In genomic region chr10:128042466-128042865, GRCm38 (mm10) we compare ENCODE assay signal across 25 mouse cellular contexts. TPM values are rescaled to one million over a fixed set of nuclear protein-coding genes. Genes with fewer than 3 reads are reported as not detected.
DNase-seq lines count a peak whose midpoint lies in the region; ATAC-seq and TF ChIP-seq lines count a peak whose summit lies in the region.
"Had no signal": no experiment of that assay in that cellular context is flagged by ENCODE, and none has a peak within 500 bp of the region (broad histone marks: within the 10 kb centered on the region; RNA-seq: fewer than 3 reads in every experiment).

No protein-coding gene starts in this region.

- 92% methylated on average over 3 of the region's 3 CpGs for WGBS in heart, embryonic 10.5 days
- 87% methylated on average over 3 of the region's 3 CpGs for WGBS in heart, embryonic 14.5 days
- WGBS in heart, adult 2 months, result 88% methylated on average over 3 of the region's 3 CpGs
- WGBS in midbrain, embryonic 11.5 days, result 91% methylated on average over 3 of the region's 3 CpGs
- WGBS in midbrain, embryonic 13.5 days, result 93% methylated on average over 3 of the region's 3 CpGs

- no peak overlapping the region for H3K4me3 ChIP-seq in heart, embryonic 10.5 days
- H3K4me3 ChIP-seq in heart, embryonic 14.5 days (ENCODE audit: control insufficient read depth in 1 of 2, insufficient read depth in 1 of 2, low read depth in 1 of 2, low read length in 2 of 2), result no peak overlapping the region
- no peak overlapping the region for H3K4me3 ChIP-seq in heart, adult 2 months
- H3K4me3 ChIP-seq in midbrain, embryonic 11.5 days (ENCODE audit: low read depth, low read length), result no peak overlapping the region
- no peak overlapping the region for H3K4me3 ChIP-seq in midbrain, embryonic 13.5 days (replicated peaks)
- H3K4me3 ChIP-seq: forebrain, embryonic 13.5 days; hindbrain, embryonic 15.5 days had no signal

- H3K9ac ChIP-seq in heart, embryonic 14.5 days (ENCODE audit: low read length), result peak overlapping the region; percentile 6; the same call in 1 of the 2 replicates
- H3K9ac ChIP-seq in heart, adult 2 months (ENCODE audit: low read depth, low read length), result no peak overlapping the region
- H3K9ac ChIP-seq in midbrain, embryonic 11.5 days (ENCODE audit: low read length), result no peak overlapping the region
- no peak overlapping the region for H3K9ac ChIP-seq in midbrain, embryonic 13.5 days (replicated peaks)
- H3K9ac ChIP-seq: forebrain, postnatal 0 days; hindbrain, embryonic 15.5 days had no signal

- H3K4me2 ChIP-seq in heart, embryonic 14.5 days (ENCODE audit: low read length), result no peak overlapping the region
- H3K4me2 ChIP-seq in midbrain, embryonic 11.5 days, result no peak overlapping the region
- no peak overlapping the region for H3K4me2 ChIP-seq in midbrain, embryonic 13.5 days (replicated peaks)
- H3K4me2 ChIP-seq: forebrain, embryonic 13.5 days; hindbrain, embryonic 15.5 days had no signal

- H3K27ac ChIP-seq in heart, embryonic 10.5 days, result peak overlapping the region; percentile 59; the same call in 1 of the 2 replicates
- peak overlapping the region in 1 of 2 experiments; percentile 59; a peak in 1 of 4 replicates for H3K27ac ChIP-seq in heart, embryonic 14.5 days (replicated peaks in 1 of 2; ENCODE audit: control insufficient read depth in 1 of 2, insufficient read depth in 1 of 2, low read depth in 2 of 2, low read length in 2 of 2)
- no peak overlapping the region for H3K27ac ChIP-seq in heart, adult 2 months
- no peak overlapping the region for H3K27ac ChIP-seq in midbrain, embryonic 11.5 days (ENCODE audit: low read depth, low read length)
- H3K27ac ChIP-seq in midbrain, embryonic 13.5 days, result no peak overlapping the region
- H3K27ac ChIP-seq: forebrain, embryonic 13.5 days; hindbrain, embryonic 15.5 days had no signal

- ATAC-seq in heart, embryonic 14.5 days (ENCODE audit: insufficient number of reproducible peaks, insufficient read depth, low FRiP score, low read depth), result no peak
- no peak for ATAC-seq in midbrain, embryonic 11.5 days (ENCODE audit: low FRiP score)
- no peak for ATAC-seq in midbrain, embryonic 13.5 days
- ATAC-seq: forebrain, embryonic 13.5 days; forebrain, postnatal 0 days; intestine, embryonic 16.5 days had no signal

- TF ChIP-seq CTCF in heart, adult 2 months (IDR thresholded peaks at IDR 0.05), result no peak

- peaks cover 95% of the 10 kb centered on the region for H3K36me3 ChIP-seq in heart, embryonic 10.5 days
- peaks cover 91% of the 10 kb centered on the region for H3K36me3 ChIP-seq in heart, embryonic 14.5 days (ENCODE audit: control insufficient read depth, insufficient read depth, low read length)
- peaks cover 49% of the 10 kb centered on the region for H3K36me3 ChIP-seq in heart, adult 2 months (ENCODE audit: control insufficient read depth, insufficient read depth, low read length)
- peaks cover 28% of the 10 kb centered on the region for H3K36me3 ChIP-seq in midbrain, embryonic 11.5 days (ENCODE audit: control insufficient read depth, insufficient read depth, low read length)
- H3K36me3 ChIP-seq in midbrain, embryonic 13.5 days, result peaks cover 78% of the 10 kb centered on the region

- DNase-seq in heart, embryonic 10.5 days (ENCODE audit: low spot score), result no peak
- DNase-seq in heart, postnatal 4 days, result no peak
- no peak for DNase-seq in heart, adult 2 months
- peak; percentile 61 for DNase-seq in midbrain, embryonic 11.5 days (ENCODE audit: low spot score, missing footprints)
- DNase-seq in adrenal gland, adult 2 months, result no peak
- DNase-seq: adrenal gland, postnatal 10 days; cerebellum, adult 11-12 months; cerebellum, adult 9-10 months; cerebellum, postnatal 25 days; forebrain, postnatal 0 days; gastrocnemius, postnatal 14 days; kidney, adult 2 months had no signal

- no peak for TF ChIP-seq POLR2A in heart, adult 2 months (IDR thresholded peaks at IDR 0.05; ENCODE audit: insufficient read depth, low read depth, low read length)

- H3K79me2 ChIP-seq in heart, adult 2 months (replicated peaks; ENCODE audit: control insufficient read depth, insufficient read depth, low read length), result peaks cover 12% of the 10 kb centered on the region

- peaks cover 73% of the 10 kb centered on the region for H3K4me1 ChIP-seq in heart, embryonic 10.5 days
- H3K4me1 ChIP-seq in heart, embryonic 14.5 days (ENCODE audit: control insufficient read depth in 2 of 2, insufficient read depth in 2 of 2, low read length in 2 of 2), result peaks cover 23 to 75% of the 10 kb centered on the region in 2 experiments
- peaks cover 16% of the 10 kb centered on the region for H3K4me1 ChIP-seq in heart, adult 2 months (ENCODE audit: control insufficient read depth, insufficient read depth, low read length)
- peaks cover 7% of the 10 kb centered on the region for H3K4me1 ChIP-seq in midbrain, embryonic 11.5 days (ENCODE audit: control insufficient read depth, insufficient read depth, low read length)
- peaks cover 38% of the 10 kb centered on the region for H3K4me1 ChIP-seq in midbrain, embryonic 13.5 days (replicated peaks)

- TF ChIP-seq EP300 in heart, adult 2 months (IDR thresholded peaks at IDR 0.05; ENCODE audit: insufficient read depth, low read depth, low read length), result no peak

- no peaks in the 10 kb centered on the region for H3K9me3 ChIP-seq in heart, embryonic 10.5 days
- no peaks in the 10 kb centered on the region for H3K9me3 ChIP-seq in heart, embryonic 14.5 days (ENCODE audit: control insufficient read depth, low read length)
- H3K9me3 ChIP-seq in midbrain, embryonic 11.5 days (ENCODE audit: control insufficient read depth, low read length), result no peaks in the 10 kb centered on the region
- H3K9me3 ChIP-seq in midbrain, embryonic 13.5 days, result no peaks in the 10 kb centered on the region
- H3K9me3 ChIP-seq: forebrain, embryonic 13.5 days; G1E; hindbrain, embryonic 15.5 days had no signal

- no peaks in the 10 kb centered on the region for H3K27me3 ChIP-seq in heart, embryonic 10.5 days (ENCODE audit: insufficient read depth, poor library complexity, severe bottlenecking)
- no peaks in the 10 kb centered on the region for H3K27me3 ChIP-seq in heart, embryonic 14.5 days (ENCODE audit: control insufficient read depth, insufficient read depth, low read length)
- H3K27me3 ChIP-seq in heart, adult 2 months (ENCODE audit: control insufficient read depth, insufficient read depth, low read length), result no peaks in the 10 kb centered on the region
- H3K27me3 ChIP-seq in midbrain, embryonic 11.5 days (ENCODE audit: control insufficient read depth, insufficient read depth, low read length), result no peaks in the 10 kb centered on the region
- H3K27me3 ChIP-seq in midbrain, embryonic 13.5 days, result no peaks in the 10 kb centered on the region
- H3K27me3 ChIP-seq: CH12.LX; forebrain, embryonic 13.5 days; hindbrain, embryonic 15.5 days had no signal

- intact Hi-C loops in heart, adult 2 months (cut with DNase I), result no loop called here

RNA-seq across cellular contexts. Expression of gene Naca, which starts 7.1 kb away (rescaled TPM):
- polyA plus RNA-seq in heart, embryonic 10.5 days (2016; fragmentation: Nextera tagmentation; extraction: Ambion mirVana), result 639 and 790 TPM in 2 replicates
- total RNA-seq in heart, postnatal 4 days (2021), result 100 to 1,000 TPM; 738 to 766 TPM
- polyA plus RNA-seq in heart, embryonic 14.5 days (2014; fragmentation: Nextera tagmentation; extraction: Ambion mirVana), result 540 and 614 TPM in 2 replicates
- 100 to 1,000 TPM; 436 to 544 TPM for total RNA-seq in heart, adult 2 months (2021)
- polyA plus RNA-seq in heart, adult 2 months (2012; rRNA removed), result 204 and 212 TPM in 2 replicates
- 915 and 936 TPM in 2 replicates for polyA plus RNA-seq in midbrain, embryonic 11.5 days (2014; fragmentation: Nextera tagmentation; extraction: Ambion mirVana)
- 643 and 661 TPM in 2 replicates for polyA plus RNA-seq in midbrain, embryonic 13.5 days (2015; fragmentation: Nextera tagmentation; extraction: Ambion mirVana)
- 100 to 1,000 TPM; 607 to 630 TPM for total RNA-seq in adrenal gland, adult 2 months (2021)
- polyA plus RNA-seq in adrenal gland, adult 2 months (2012; rRNA removed), result 178 and 209 TPM in 2 replicates

RNA-seq across cellular contexts. Expression of gene Ptges3, which starts 16.3 kb away (rescaled TPM):
- 403 and 465 TPM in 2 replicates for polyA plus RNA-seq in heart, embryonic 10.5 days (2016; fragmentation: Nextera tagmentation; extraction: Ambion mirVana)
- 100 to 1,000 TPM; 125 to 132 TPM for total RNA-seq in heart, postnatal 4 days (2021)
- polyA plus RNA-seq in heart, embryonic 14.5 days (2014; fragmentation: Nextera tagmentation; extraction: Ambion mirVana), result 280 and 290 TPM in 2 replicates
- 10 to 100 TPM; 96.0 to 97.3 TPM for total RNA-seq in heart, adult 2 months (2021)
- polyA plus RNA-seq in heart, adult 2 months (2012; rRNA removed), result 16.3 and 19.2 TPM in 2 replicates
- polyA plus RNA-seq in midbrain, embryonic 11.5 days (2014; fragmentation: Nextera tagmentation; extraction: Ambion mirVana), result 686 and 692 TPM in 2 replicates
- polyA plus RNA-seq in midbrain, embryonic 13.5 days (2015; fragmentation: Nextera tagmentation; extraction: Ambion mirVana), result 443 and 496 TPM in 2 replicates
- 100 to 1,000 TPM; 179 to 195 TPM for total RNA-seq in adrenal gland, adult 2 months (2021)
- polyA plus RNA-seq in adrenal gland, adult 2 months (2012; rRNA removed), result 124 and 151 TPM in 2 replicates

RNA-seq across cellular contexts. Expression of gene Prim1, which starts 27.5 kb away (rescaled TPM):
- polyA plus RNA-seq in heart, embryonic 10.5 days (2016; fragmentation: Nextera tagmentation; extraction: Ambion mirVana), result 66.7 and 80.5 TPM in 2 replicates
- total RNA-seq in heart, postnatal 4 days (2021), result 10 to 100 TPM; 30.0 to 31.1 TPM
- 44.8 and 44.9 TPM in 2 replicates for polyA plus RNA-seq in heart, embryonic 14.5 days (2014; fragmentation: Nextera tagmentation; extraction: Ambion mirVana)
- 1 to 10 TPM; 1.7 TPM for total RNA-seq in heart, adult 2 months (2021)
- polyA plus RNA-seq in heart, adult 2 months (2012; rRNA removed), result 1.2 and 2.0 TPM in 2 replicates
- polyA plus RNA-seq in midbrain, embryonic 11.5 days (2014; fragmentation: Nextera tagmentation; extraction: Ambion mirVana), result 106 and 107 TPM in 2 replicates
- 44.8 and 49.4 TPM in 2 replicates for polyA plus RNA-seq in midbrain, embryonic 13.5 days (2015; fragmentation: Nextera tagmentation; extraction: Ambion mirVana)
- total RNA-seq in adrenal gland, adult 2 months (2021), result 1 to 10 TPM; 2.3 to 4.4 TPM
- polyA plus RNA-seq in adrenal gland, adult 2 months (2012; rRNA removed), result 0.26 and 0.56 TPM in 2 replicates

RNA-seq across cellular contexts. Expression of gene Hsd17b6, which starts 35.1 kb away (rescaled TPM):
- not detected in 2 replicates for polyA plus RNA-seq in heart, embryonic 10.5 days (2016; fragmentation: Nextera tagmentation; extraction: Ambion mirVana)
- total RNA-seq in heart, postnatal 4 days (2021), result not detected
- polyA plus RNA-seq in heart, embryonic 14.5 days (2014; fragmentation: Nextera tagmentation; extraction: Ambion mirVana), result not detected in 2 replicates
- not detected for total RNA-seq in heart, adult 2 months (2021)
- polyA plus RNA-seq in heart, adult 2 months (2012; rRNA removed), result not detected in 2 replicates
- not detected in 2 replicates for polyA plus RNA-seq in midbrain, embryonic 11.5 days (2014; fragmentation: Nextera tagmentation; extraction: Ambion mirVana)
- not detected in 2 replicates for polyA plus RNA-seq in midbrain, embryonic 13.5 days (2015; fragmentation: Nextera tagmentation; extraction: Ambion mirVana)
- total RNA-seq in adrenal gland, adult 2 months (2021), result under 1 TPM in 1 of 2 experiments, not detected in 1; 0.63 TPM
- not detected in 2 replicates for polyA plus RNA-seq in adrenal gland, adult 2 months (2012; rRNA removed)
- total RNA-seq: forebrain, postnatal 0 days; gastrocnemius, adult 18-20 months; gastrocnemius, postnatal 14 days had no signal
- polyA plus RNA-seq: brain, embryonic 14.5 days; cortical plate, adult 2 months; forebrain, embryonic 13.5 days; forebrain, postnatal 0 days; G1E; gonadal fat pad, adult 2 months; heart, postnatal 0 days; hindbrain, embryonic 11.5 days; hindbrain, embryonic 15.5 days; kidney, adult 2 months had no signal

RNA-seq across cellular contexts. Expression of gene Atp5b, which starts 40.6 kb away (rescaled TPM):
- polyA plus RNA-seq in heart, embryonic 10.5 days (2016; fragmentation: Nextera tagmentation; extraction: Ambion mirVana), result 3,536 and 4,735 TPM in 2 replicates
- total RNA-seq in heart, postnatal 4 days (2021), result 1,000 to 10,000 TPM; 6,416 to 6,613 TPM
- polyA plus RNA-seq in heart, embryonic 14.5 days (2014; fragmentation: Nextera tagmentation; extraction: Ambion mirVana), result 6,412 and 6,474 TPM in 2 replicates
- 1,000 to 10,000 TPM; 7,689 to 9,158 TPM for total RNA-seq in heart, adult 2 months (2021)
- 8,017 and 9,446 TPM in 2 replicates for polyA plus RNA-seq in heart, adult 2 months (2012; rRNA removed)
- polyA plus RNA-seq in midbrain, embryonic 11.5 days (2014; fragmentation: Nextera tagmentation; extraction: Ambion mirVana), result 2,316 and 2,383 TPM in 2 replicates
- 2,005 and 2,018 TPM in 2 replicates for polyA plus RNA-seq in midbrain, embryonic 13.5 days (2015; fragmentation: Nextera tagmentation; extraction: Ambion mirVana)
- 1,000 to 10,000 TPM; 2,694 to 3,346 TPM for total RNA-seq in adrenal gland, adult 2 months (2021)
- 7,039 and 9,498 TPM in 2 replicates for polyA plus RNA-seq in adrenal gland, adult 2 months (2012; rRNA removed)

Comparison
In these comparisons a context has a peak if more than half of its experiments do, and no peak if none do; other contexts are left out.
1. RNA of gene Prim1, which starts 27.5 kb away (polyA plus RNA-seq): 106 to 107 TPM in midbrain, embryonic 11.5 days, 66.7 to 80.5 TPM in heart, embryonic 10.5 days, 44.8 to 49.4 TPM in midbrain, embryonic 13.5 days and 44.8 to 44.9 TPM in heart, embryonic 14.5 days; 1.2 to 2.0 TPM in heart, adult 2 months and 0.26 to 0.56 TPM in adrenal gland, adult 2 months; every median in the first group is over 10 times any median in the second.